Mouse (Mus musculus) hindbrain, embryonic 11.5 days (tissue): Measurements from ENCODE around the gene Fam111a. TPM values are rescaled to one million over a fixed set of nuclear protein-coding genes. Genes with fewer than 3 reads are reported as not detected.

Source experiments
- ATAC-seq: fragments of 200-750 bp; cut with Nextera tagmentation; 2 replicates; pipeline ENCODE4 v1.8.0; 2017; ENCODE audit warnings: mild to moderate bottlenecking, moderate TSS enrichment, moderate library complexity; ENCODE audit not compliant: low FRiP score
- DNase-seq: peaks from one replicate; pipeline ENCODE4 v3.0.0-alpha.2; 2015; ENCODE audit warnings: low spot score
- H3K27ac ChIP-seq: fragments of 300-500 bp; sonication (generic); 2 replicates; pipeline ENCODE4 v1.5.1; 2014; ENCODE audit warnings: mild to moderate bottlenecking, low read depth, low read length
- H3K27me3 ChIP-seq: fragments of 300-500 bp; sonication (generic); 2 replicates; pipeline ENCODE4 v1.6.1; 2014; ENCODE audit warnings: mild to moderate bottlenecking, low read length, moderate library complexity, mixed read lengths; ENCODE audit not compliant: control insufficient read depth, insufficient read depth
- H3K36me3 ChIP-seq: fragments of 300-500 bp; sonication (generic); 2 replicates; pipeline ENCODE4 v1.6.1; 2014; ENCODE audit warnings: mild to moderate bottlenecking, low read length, moderate library complexity, mixed read lengths; ENCODE audit not compliant: control insufficient read depth, insufficient read depth
- H3K4me1 ChIP-seq: fragments of 300-500 bp; sonication (generic); replicated peaks from 2 replicates; pipeline ENCODE4 v1.6.1; 2014; ENCODE audit warnings: low read length, mixed read lengths; ENCODE audit not compliant: control insufficient read depth, insufficient read depth
- H3K4me2 ChIP-seq: fragments of 300-500 bp; sonication (generic); replicated peaks from 2 replicates; pipeline ENCODE4 v1.6.1; 2014; ENCODE audit warnings: mild to moderate bottlenecking, low read depth, low read length
- H3K4me3 ChIP-seq: fragments of 300-500 bp; sonication (generic); 2 replicates; pipeline ENCODE4 v1.5.1; 2014; ENCODE audit warnings: low read depth, low read length
- H3K9ac ChIP-seq: fragments of 300-500 bp; sonication (generic); 2 replicates; pipeline ENCODE4 v1.6.1; 2014; ENCODE audit warnings: low read depth, low read length
- H3K9me3 ChIP-seq: fragments of 300-500 bp; sonication (generic); 2 replicates; pipeline ENCODE4 v1.6.1; 2016; ENCODE audit warnings: low read length; ENCODE audit not compliant: control insufficient read depth
- WGBS: fragments of 180-500 bp; shearing (Covaris S2); extraction: QIAGEN DNeasy Blood & Tissue Kit; methylation state at CpG from one replicate; pipeline ENCODE4 v1.1.7; 2014; 5-methylcytosine and 5-hydroxymethylcytosine counted together
- polyA plus RNA-seq: library from polyadenylated mRNA; unstranded; fragments of >200 nt; fragmentation: Nextera tagmentation; extraction: Ambion mirVana; gene quantifications from 2 replicates; pipeline ENCODE4 v1.2.1, GENCODE M21; 2014

Gene Fam111a
- polyA plus RNA-seq, 1 experiment from 2014 or later, result 22.1 TPM

- ATAC-seq, result peak; percentile 92
- peak within 1 kb of the TSS; percentile 98 for H3K27ac ChIP-seq
- WGBS, result under 1% methylated on average over 64 of the region's 80 CpGs
- H3K9me3 ChIP-seq, result no peaks in the 10 kb centered on the region
- H3K4me3 ChIP-seq, result peak within 1 kb of the TSS; percentile 92
- H3K36me3 ChIP-seq, result 0 out of 2 replicates have a peak, but pooled peaks cover 4% of the 10 kb centered on the region
- peak; percentile 99 for DNase-seq
- H3K27me3 ChIP-seq, result no peaks in the 10 kb centered on the region
- H3K9ac ChIP-seq, result peak within 1 kb of the TSS; percentile 99
- H3K4me1 ChIP-seq, result peaks cover 7% of the 10 kb centered on the region; the same call in 1 of the 2 replicates
- peak within 1 kb of the TSS; percentile 78 for H3K4me2 ChIP-seq
Observed at GRCm38 (mm10) chr19:12501370-12502347, 43.9 kb upstream of the Fam111a start, which contains the start of gene Dtx4. Gene Dtx4, minus strand, starts transcription at chr19:12501454.

GRCm38 (mm10) chr19:12502756-12503155, 42.8 kb upstream of the Fam111a start:
- H3K27me3 ChIP-seq, result no peaks in the 10 kb centered on the region
- ATAC-seq (no peak), DNase-seq (no peak)
- WGBS, result 89% methylated on average over 7 of the region's 7 CpGs
- no peak overlapping the region for H3K9ac ChIP-seq
- no peak overlapping the region for H3K4me3 ChIP-seq
- peaks cover 7% of the 10 kb centered on the region; the same call in 1 of the 2 replicates for H3K4me1 ChIP-seq
- H3K4me2 ChIP-seq, result no peak overlapping the region
- no peaks in the 10 kb centered on the region for H3K36me3 ChIP-seq
- no peak overlapping the region for H3K27ac ChIP-seq
- no peaks in the 10 kb centered on the region for H3K9me3 ChIP-seq

GRCm38 (mm10) chr19:12514621-12515020, 30.9 kb upstream of the Fam111a start:
- no peak for ATAC-seq
- H3K9ac ChIP-seq, result no peak overlapping the region
- H3K36me3 ChIP-seq, result no peaks in the 10 kb centered on the region
- H3K4me3 ChIP-seq, result no peak overlapping the region
- no peak overlapping the region for H3K27ac ChIP-seq
- no peak overlapping the region for H3K4me2 ChIP-seq
- DNase-seq, result no peak
- H3K9me3 ChIP-seq, result no peaks in the 10 kb centered on the region
- H3K27me3 ChIP-seq, result no peaks in the 10 kb centered on the region
- H3K4me1 ChIP-seq, result no peaks in the 10 kb centered on the region

GRCm38 (mm10) chr19:12517671-12518540, 27.6 kb upstream of the Fam111a start:
- peak; percentile 80 for DNase-seq
- Histone ChIP-seq H3K27ac (no peak overlapping the region), H3K36me3 (no peaks in the 10 kb centered on the region), H3K9me3 (no peaks in the 10 kb centered on the region), H3K27me3 (no peaks in the 10 kb centered on the region), H3K4me3 (peak overlapping the region; percentile 42), H3K4me1 (no peaks in the 10 kb centered on the region), H3K9ac (peak overlapping the region; percentile 55), H3K4me2 (peak overlapping the region; percentile 61)
- ATAC-seq, result peak; percentile 88
- 2% methylated on average over 15 of the region's 16 CpGs for WGBS

GRCm38 (mm10) chr19:12518541-12518890, 27.0 kb upstream of the Fam111a start:
- Histone ChIP-seq H3K4me2 (no peak overlapping the region), H3K9ac (no peak overlapping the region), H3K4me3 (peak overlapping the region; percentile 42), H3K27me3 (no peaks in the 10 kb centered on the region), H3K27ac (no peak overlapping the region), H3K9me3 (no peaks in the 10 kb centered on the region), H3K36me3 (no peaks in the 10 kb centered on the region), H3K4me1 (no peaks in the 10 kb centered on the region)
- ATAC-seq (no peak; the same call in 1 of the 2 replicates), DNase-seq (no peak)

GRCm38 (mm10) chr19:12523377-12523776, 22.2 kb upstream of the Fam111a start:
- ATAC-seq, result no peak
- no peak for DNase-seq
- 61% methylated on average over 4 of the region's 4 CpGs for WGBS

GRCm38 (mm10) chr19:12537168-12537567, 8.4 kb upstream of the Fam111a start:
- DNase-seq (no peak), ATAC-seq (no peak)
- Histone ChIP-seq H3K4me1 (no peaks in the 10 kb centered on the region), H3K36me3 (no peaks in the 10 kb centered on the region), H3K9me3 (no peaks in the 10 kb centered on the region), H3K9ac (no peak overlapping the region), H3K27ac (no peak overlapping the region), H3K4me3 (no peak overlapping the region), H3K27me3 (no peaks in the 10 kb centered on the region), H3K4me2 (no peak overlapping the region)

More at GRCm38 (mm10) chr19:12523377-12523776, 22.2 kb upstream of the Fam111a start:
- Histone ChIP-seq H3K9ac (no peak overlapping the region), H3K36me3 (no peaks in the 10 kb centered on the region), H3K4me2 (no peak overlapping the region), H3K9me3 (no peaks in the 10 kb centered on the region), H3K4me3 (no peak overlapping the region), H3K4me1 (no peaks in the 10 kb centered on the region), H3K27ac (no peak overlapping the region), H3K27me3 (no peaks in the 10 kb centered on the region)

- Histone ChIP-seq H3K9ac (no peak overlapping the region), H3K36me3 (no peaks in the 10 kb centered on the region), H3K27ac (no peak overlapping the region), H3K4me2 (no peak overlapping the region), H3K9me3 (no peaks in the 10 kb centered on the region), H3K4me1 (no peaks in the 10 kb centered on the region), H3K4me3 (no peak overlapping the region), H3K27me3 (no peaks in the 10 kb centered on the region)
- no peak for ATAC-seq
- 89% methylated on average over 1 of the region's 1 CpGs for WGBS
- no peak for DNase-seq
Observed at GRCm38 (mm10) chr19:12539975-12540374, 5.6 kb upstream of the Fam111a start.
